Mouse (Mus musculus) midbrain, embryonic 12.5 days (tissue): ENCODE measurements around the gene Vangl2. TPM values are rescaled to one million over a fixed set of nuclear protein-coding genes. Genes with fewer than 3 reads are reported as not detected.

Experiments used
- ATAC-seq: fragments of 200-750 bp; cut with Nextera tagmentation; 2 replicates; pipeline ENCODE4 v1.8.0; 2017; ENCODE audit warnings: low read depth, moderate TSS enrichment, moderate library complexity; ENCODE audit not compliant: low FRiP score
- H3K27ac ChIP-seq: fragments of 300-500 bp; sonication (generic); replicated peaks from 2 replicates; pipeline ENCODE4 v1.5.1; 2016; ENCODE audit warnings: mild to moderate bottlenecking
- H3K27me3 ChIP-seq: fragments of 300-500 bp; sonication (generic); 2 replicates; pipeline ENCODE4 v1.6.1; 2016; ENCODE audit warnings: mild to moderate bottlenecking
- H3K36me3 ChIP-seq: fragments of 300-500 bp; sonication (generic); 2 replicates; pipeline ENCODE4 v1.6.1; 2016
- H3K4me1 ChIP-seq: fragments of 300-500 bp; sonication (generic); 2 replicates; pipeline ENCODE4 v1.6.1; 2016
- H3K4me2 ChIP-seq: fragments of 300-500 bp; sonication (generic); replicated peaks from 2 replicates; pipeline ENCODE4 v1.6.1; 2016; ENCODE audit warnings: mild to moderate bottlenecking, moderate library complexity
- H3K4me3 ChIP-seq: fragments of 300-500 bp; sonication (generic); 2 replicates; pipeline ENCODE4 v1.5.1; 2016; ENCODE audit warnings: mild to moderate bottlenecking
- H3K9ac ChIP-seq: fragments of 300-500 bp; sonication (generic); replicated peaks from 2 replicates; pipeline ENCODE4 v1.6.1; 2016; ENCODE audit warnings: mild to moderate bottlenecking, moderate library complexity
- H3K9me3 ChIP-seq: fragments of 300-500 bp; sonication (generic); 2 replicates; pipeline ENCODE4 v1.6.1; 2016; ENCODE audit warnings: mild to moderate bottlenecking
- WGBS: fragments of 180-500 bp; shearing (Covaris S2); methylation state at CpG from one replicate; pipeline ENCODE4 v1.1.7; 2016; 5-methylcytosine and 5-hydroxymethylcytosine counted together
- polyA plus RNA-seq: library from polyadenylated mRNA; unstranded; fragments of >200 nt; fragmentation: Nextera tagmentation; extraction: Ambion mirVana; gene quantifications from 2 replicates; pipeline ENCODE4 v1.2.1, GENCODE M21; 2016

Gene Vangl2
- polyA plus RNA-seq, result 56.9 and 60.9 TPM in 2 replicates

DNA sequence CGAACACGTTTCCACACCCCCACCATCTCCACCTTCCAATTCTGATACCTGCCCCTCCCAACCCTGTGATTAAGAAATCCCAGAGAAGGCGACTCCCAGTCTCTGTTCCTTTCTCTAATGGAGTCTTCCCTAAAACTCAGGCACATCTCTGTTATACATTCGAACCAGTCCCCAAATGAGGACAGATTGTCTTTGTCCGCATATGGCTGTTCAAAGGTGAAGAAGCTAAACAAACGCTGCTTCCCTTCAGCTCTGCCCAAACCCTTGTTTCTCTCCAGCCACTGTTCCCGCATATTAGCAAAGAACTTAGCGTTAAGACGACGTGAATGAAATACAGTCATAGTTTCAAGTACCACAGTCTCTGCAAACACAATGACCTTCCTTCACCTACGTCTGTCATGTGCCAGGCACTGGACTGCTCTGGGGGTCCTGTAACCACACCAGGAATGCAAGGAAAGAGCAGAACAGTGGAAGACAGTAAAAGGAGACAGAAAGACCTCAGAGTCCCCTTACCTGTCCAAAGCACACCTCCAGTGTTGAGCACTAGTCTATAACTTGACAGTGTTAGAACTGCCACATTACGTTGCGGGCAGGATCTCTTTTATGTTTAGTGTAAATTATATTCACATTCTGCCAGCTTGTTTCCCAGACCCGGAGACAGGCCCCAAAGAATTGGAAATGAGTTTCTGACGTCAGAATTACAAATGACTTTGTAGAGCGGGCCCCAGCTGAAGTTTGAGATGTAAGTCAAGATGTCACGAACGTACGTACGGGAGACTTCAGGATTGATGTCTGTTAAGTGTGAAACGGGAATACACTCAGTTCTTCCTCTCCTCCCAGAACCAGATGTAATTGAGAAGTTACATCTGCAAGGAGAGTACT lies at the start of gene Vangl2:
TSS of gene Vangl2 (minus strand) at position 51 of the 882 bp plus-strand sequence.
- peaks cover 1% of the 10 kb centered on the region; the same call in 1 of the 2 replicates for H3K36me3 ChIP-seq
- peak within 1 kb of the TSS; percentile 81 for H3K4me2 ChIP-seq
- H3K27me3 ChIP-seq, result no peaks in the 10 kb centered on the region
- H3K9ac ChIP-seq, result peak within 1 kb of the TSS; percentile 93
- no peaks in the 10 kb centered on the region for H3K9me3 ChIP-seq
- H3K27ac ChIP-seq, result peak within 1 kb of the TSS; percentile 97
- no peak for ATAC-seq
- H3K4me3 ChIP-seq, result peak within 1 kb of the TSS; percentile 92
- H3K4me1 ChIP-seq, result peaks cover 49% of the 10 kb centered on the region
- 31% methylated on average over 21 of the region's 21 CpGs for WGBS

- no peak overlapping the region for H3K4me2 ChIP-seq
- WGBS, result 76% methylated on average over 5 of the region's 5 CpGs
- no peaks in the 10 kb centered on the region for H3K27me3 ChIP-seq
- H3K27ac ChIP-seq, result no peak overlapping the region
- no peak overlapping the region for H3K9ac ChIP-seq
- peaks cover 67% of the 10 kb centered on the region for H3K36me3 ChIP-seq
- H3K9me3 ChIP-seq, result no peaks in the 10 kb centered on the region
- no peak overlapping the region for H3K4me3 ChIP-seq
- no peak for ATAC-seq
- H3K4me1 ChIP-seq, result peaks cover 8% of the 10 kb centered on the region
These were observed 49.7 kb upstream of the Vangl2 start for GRCm38 (mm10) chr1:172077981-172078380.

DNA sequence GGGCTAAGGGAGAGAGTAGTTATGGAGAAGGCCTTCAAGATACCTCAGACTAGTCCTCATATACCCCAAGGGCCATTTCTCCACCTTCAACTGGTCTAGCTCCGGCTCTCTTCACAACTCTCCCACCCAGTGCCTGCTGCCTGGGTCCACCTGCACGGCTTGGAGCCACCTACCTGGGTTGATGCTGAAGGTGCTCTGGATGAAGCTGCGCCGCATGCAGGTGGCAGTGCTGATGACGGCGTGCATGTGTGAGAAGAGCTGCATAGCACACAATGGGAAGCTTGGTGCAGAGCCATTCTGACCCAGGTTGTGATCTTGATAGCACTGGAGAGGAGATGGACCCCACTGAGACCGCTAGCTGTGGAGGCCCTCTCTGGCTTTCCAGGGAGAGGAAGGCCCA lies 44.4 kb upstream of the Vangl2 start:
- ATAC-seq, result no peak
- H3K4me3 ChIP-seq, result no peak overlapping the region
- H3K36me3 ChIP-seq, result peaks cover 94% of the 10 kb centered on the region
- H3K27me3 ChIP-seq, result no peaks in the 10 kb centered on the region
- no peak overlapping the region for H3K9ac ChIP-seq
- H3K4me1 ChIP-seq, result no peaks in the 10 kb centered on the region; the same call in 1 of the 2 replicates
- 0 out of 2 replicates have a peak overlapping the region, but pooled peaks have one; percentile 27 for H3K27ac ChIP-seq
- no peaks in the 10 kb centered on the region for H3K9me3 ChIP-seq
- 98% methylated on average over 7 of the region's 7 CpGs for WGBS
- H3K4me2 ChIP-seq, result no peak overlapping the region

DNA sequence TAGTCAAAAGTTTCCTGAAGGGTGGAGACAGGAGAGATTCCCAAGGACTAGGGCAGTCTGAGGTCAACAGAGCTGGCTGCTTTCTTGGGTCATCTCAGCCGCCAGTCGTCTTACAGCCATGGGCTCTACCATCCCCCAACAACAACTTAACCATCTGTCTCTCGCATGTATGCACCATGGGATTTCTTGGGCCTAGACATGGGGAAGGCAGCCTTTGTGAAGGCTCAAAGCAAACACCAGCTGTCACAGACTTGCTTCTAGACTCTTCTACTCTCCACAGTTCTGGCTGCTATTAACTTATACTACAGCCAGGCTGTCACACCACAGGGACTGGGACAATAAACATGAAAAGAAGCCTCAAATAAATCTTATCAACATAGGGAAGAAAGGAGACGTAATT lies 43.3 kb upstream of the Vangl2 start:
- H3K9ac ChIP-seq, result no peak overlapping the region
- 63% methylated on average over 4 of the region's 4 CpGs for WGBS
- H3K4me2 ChIP-seq, result no peak overlapping the region
- H3K9me3 ChIP-seq, result no peaks in the 10 kb centered on the region
- no peak for ATAC-seq
- no peaks in the 10 kb centered on the region; the same call in 1 of the 2 replicates for H3K4me1 ChIP-seq
- H3K27me3 ChIP-seq, result no peaks in the 10 kb centered on the region
- peaks cover 98% of the 10 kb centered on the region for H3K36me3 ChIP-seq
- peak overlapping the region; percentile 27; the same call in 1 of the 2 replicates for H3K27ac ChIP-seq
- H3K4me3 ChIP-seq, result no peak overlapping the region

- Histone ChIP-seq H3K4me2 (no peak overlapping the region), H3K9ac (no peak overlapping the region), H3K27me3 (no peaks in the 10 kb centered on the region), H3K36me3 (peaks cover 98% of the 10 kb centered on the region), H3K4me1 (no peaks in the 10 kb centered on the region; the same call in 1 of the 2 replicates), H3K9me3 (no peaks in the 10 kb centered on the region), H3K27ac (no peak overlapping the region), H3K4me3 (no peak overlapping the region)
- ATAC-seq, result no peak
- WGBS, result 78% methylated on average over 6 of the region's 6 CpGs
These were observed 42.0 kb upstream of the Vangl2 start for GRCm38 (mm10) chr1:172070227-172070626.

DNA sequence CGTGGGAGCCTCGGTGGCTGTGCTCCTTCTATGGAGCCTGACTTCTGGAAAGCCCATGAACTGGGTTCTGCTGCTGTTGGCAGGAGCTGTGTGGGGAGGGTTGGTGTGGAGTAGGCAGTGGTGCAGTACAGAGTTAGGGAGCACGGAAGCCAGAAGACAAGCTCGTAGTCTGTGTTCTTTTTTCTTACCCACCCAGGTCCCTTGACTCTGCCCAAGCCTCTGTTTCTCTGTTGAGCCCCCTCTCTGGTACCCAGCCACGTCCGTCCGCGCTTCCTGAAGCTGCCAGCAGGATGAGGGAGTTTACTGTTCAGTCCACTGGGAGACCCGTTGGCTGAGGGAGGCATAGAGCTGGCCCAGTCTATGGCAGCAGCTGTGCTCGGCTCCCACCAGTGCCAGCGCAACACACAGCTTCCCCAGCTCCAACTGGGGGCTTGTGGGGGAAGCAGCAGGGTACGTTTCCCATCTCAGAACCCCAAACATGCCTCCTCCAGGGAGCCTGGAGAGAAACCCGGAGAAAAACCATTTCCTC lies 36.4 kb upstream of the Vangl2 start:
- peaks cover 55% of the 10 kb centered on the region for H3K36me3 ChIP-seq

GRCm38 (mm10) chr1:172063291-172064023 lies 35.2 kb upstream of the Vangl2 start:
- ATAC-seq, result no peak
- no peak overlapping the region for H3K9ac ChIP-seq
- peaks cover 43% of the 10 kb centered on the region for H3K36me3 ChIP-seq
- H3K9me3 ChIP-seq, result no peaks in the 10 kb centered on the region
- peak overlapping the region; percentile 74; the same call in 1 of the 2 replicates for H3K27ac ChIP-seq
- H3K4me3 ChIP-seq, result no peak overlapping the region
- H3K4me2 ChIP-seq, result no peak overlapping the region
- WGBS, result 69% methylated on average over 4 of the region's 4 CpGs
- H3K27me3 ChIP-seq, result no peaks in the 10 kb centered on the region
- H3K4me1 ChIP-seq, result peaks cover 28% of the 10 kb centered on the region

More for the DNA sequence above, 36.4 kb upstream of the Vangl2 start:
- Histone ChIP-seq H3K4me1 (peaks cover 19% of the 10 kb centered on the region), H3K9ac (no peak overlapping the region), H3K4me2 (no peak overlapping the region), H3K9me3 (no peaks in the 10 kb centered on the region), H3K27ac (peak overlapping the region; percentile 74), H3K27me3 (no peaks in the 10 kb centered on the region), H3K4me3 (no peak overlapping the region)
- WGBS, result 71% methylated on average over 13 of the region's 13 CpGs
- 0 out of 2 replicates have a peak, but pooled peaks have one; percentile 25 for ATAC-seq

DNA sequence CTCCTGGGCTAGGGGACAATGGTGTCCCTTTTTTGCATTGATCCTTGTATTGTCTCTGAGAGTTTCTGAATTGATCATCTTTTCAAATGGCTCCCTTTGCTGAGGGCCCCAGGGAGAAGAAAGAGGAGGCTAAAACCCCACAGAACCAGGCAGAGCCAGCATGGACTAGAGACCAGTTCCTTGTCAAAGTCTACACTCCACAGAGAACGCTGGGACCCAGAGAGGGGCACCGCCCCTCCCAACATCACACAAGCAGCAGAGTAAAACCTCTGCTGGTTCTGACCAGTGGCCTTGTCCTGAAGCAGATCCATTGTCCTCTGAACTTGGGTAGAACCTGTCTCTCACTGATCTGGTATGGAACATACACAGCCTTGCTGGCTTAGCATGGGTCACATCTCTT lies 33.9 kb upstream of the Vangl2 start:
- H3K27ac ChIP-seq, result peak overlapping the region; percentile 88
- H3K4me1 ChIP-seq, result peaks cover 39% of the 10 kb centered on the region
- H3K9ac ChIP-seq, result no peak overlapping the region

DNA sequence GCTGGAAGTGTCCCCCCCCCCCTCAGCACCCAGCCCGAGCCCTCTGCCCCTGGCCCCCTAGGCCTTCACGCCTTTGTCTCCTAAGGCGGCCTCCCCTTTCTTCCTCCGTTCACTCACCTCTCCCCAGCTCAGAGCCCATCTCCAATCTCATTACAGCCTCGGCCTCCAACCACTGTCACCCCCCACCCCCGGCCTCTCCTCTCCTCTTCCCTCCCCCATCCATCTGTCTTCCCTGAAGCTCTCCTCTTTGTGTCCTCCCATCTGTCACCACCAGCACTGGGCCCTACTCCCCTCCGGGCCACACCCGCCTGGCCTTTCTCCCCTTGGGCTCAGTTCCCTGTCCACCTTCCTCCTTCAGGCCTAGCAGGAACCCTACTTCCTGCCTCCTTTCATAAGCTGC lies 33.0 kb upstream of the Vangl2 start:
- Histone ChIP-seq H3K36me3 (peaks cover 21% of the 10 kb centered on the region), H3K27me3 (peaks cover 2% of the 10 kb centered on the region; the same call in 1 of the 2 replicates), H3K4me1 (peaks cover 39% of the 10 kb centered on the region), H3K27ac (peak overlapping the region; percentile 88), H3K9ac (no peak overlapping the region), H3K4me3 (no peak overlapping the region), H3K9me3 (no peaks in the 10 kb centered on the region), H3K4me2 (peak overlapping the region; percentile 27; the same call in 1 of the 2 replicates)
- 23% methylated on average over 8 of the region's 8 CpGs for WGBS
- peak; percentile 52 for ATAC-seq

More for the DNA sequence above, 33.9 kb upstream of the Vangl2 start:
- Histone ChIP-seq H3K4me2 (no peak overlapping the region), H3K27me3 (no peaks in the 10 kb centered on the region), H3K4me3 (no peak overlapping the region), H3K9me3 (no peaks in the 10 kb centered on the region), H3K36me3 (peaks cover 30% of the 10 kb centered on the region)
- no peak for ATAC-seq
- 77% methylated on average over 2 of the region's 2 CpGs for WGBS

DNA sequence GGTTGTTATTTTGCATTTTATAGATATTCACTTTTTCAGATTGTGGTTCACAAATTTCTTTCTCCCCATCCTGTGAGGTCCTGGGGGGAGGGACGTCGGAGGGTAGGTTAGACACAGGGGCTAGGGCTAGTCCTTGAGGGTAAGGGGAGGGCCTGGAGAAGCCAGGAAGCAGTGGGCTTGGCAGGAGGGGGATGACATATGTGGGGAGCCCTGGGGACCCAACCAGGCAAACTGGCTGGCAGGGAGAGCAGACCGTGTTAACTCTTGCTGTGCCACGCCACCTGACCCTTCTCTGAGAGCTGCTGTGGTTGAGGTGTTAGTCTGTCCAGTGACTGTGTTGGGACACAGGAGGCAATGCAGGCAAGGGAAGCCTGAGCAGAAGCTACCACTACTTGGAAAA lies 32.4 kb upstream of the Vangl2 start:
- peaks cover 17% of the 10 kb centered on the region for H3K36me3 ChIP-seq
- H3K4me2 ChIP-seq, result peak overlapping the region; percentile 27
- H3K4me3 ChIP-seq, result no peak overlapping the region
- peaks cover 39% of the 10 kb centered on the region for H3K4me1 ChIP-seq
- peak; percentile 53; the same call in 1 of the 2 replicates for ATAC-seq
- H3K9ac ChIP-seq, result no peak overlapping the region
- 55% methylated on average over 4 of the region's 4 CpGs for WGBS
- H3K27ac ChIP-seq, result peak overlapping the region; percentile 88
- peaks cover 7% of the 10 kb centered on the region; the same call in 1 of the 2 replicates for H3K27me3 ChIP-seq
- no peaks in the 10 kb centered on the region for H3K9me3 ChIP-seq

DNA sequence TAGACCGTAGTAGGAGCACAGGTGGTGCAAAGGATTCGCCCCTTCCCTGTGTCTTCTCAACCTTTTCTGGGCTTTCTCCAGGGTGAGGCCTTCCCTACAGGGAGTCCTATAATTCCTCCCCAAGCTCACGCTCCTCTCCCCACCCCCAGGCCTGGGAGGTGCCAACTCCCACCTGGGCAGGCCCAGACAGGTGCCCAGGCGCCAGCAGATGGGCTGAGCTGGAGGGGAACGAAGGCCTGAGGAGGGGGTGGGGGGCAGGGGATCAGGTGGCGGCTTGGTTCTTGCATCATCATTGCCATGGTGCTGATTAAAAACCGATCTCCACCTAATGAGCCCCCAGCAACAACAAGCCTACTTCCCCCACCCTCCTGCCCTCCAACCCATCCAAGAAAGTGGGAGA lies 30.6 kb upstream of the Vangl2 start:
- no peak for ATAC-seq
- 43% methylated on average over 7 of the region's 7 CpGs for WGBS
- Histone ChIP-seq H3K4me3 (no peak overlapping the region), H3K36me3 (no peaks in the 10 kb centered on the region), H3K27me3 (peaks cover 16% of the 10 kb centered on the region), H3K27ac (peak overlapping the region; percentile 85), H3K9ac (no peak overlapping the region), H3K4me1 (peaks cover 39% of the 10 kb centered on the region), H3K9me3 (no peaks in the 10 kb centered on the region), H3K4me2 (peak overlapping the region; percentile 74; the same call in 1 of the 2 replicates)
